Comparison of ENCODE assay signal across 14 mouse cellular contexts in the genomic region with DNA sequence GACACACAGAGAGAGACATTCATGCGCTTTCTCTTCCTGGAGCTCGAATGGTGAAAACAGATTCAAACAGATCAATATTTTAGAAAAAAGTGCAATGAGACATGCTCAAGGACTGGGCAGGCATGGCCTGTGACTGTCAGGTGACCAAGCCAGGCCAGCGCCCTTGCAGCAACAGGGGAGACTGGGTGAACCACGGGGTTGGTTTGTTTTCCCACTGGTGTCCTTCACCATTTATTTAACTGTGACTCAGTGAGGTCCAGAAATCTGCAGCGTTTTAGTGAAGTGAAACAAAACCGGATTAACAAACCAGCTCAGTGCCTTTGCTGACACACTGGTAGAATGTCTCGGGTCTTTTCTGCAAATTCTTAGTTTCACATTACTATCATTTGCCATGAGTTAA.
DNase-seq lines count a peak whose midpoint lies in the region; ATAC-seq lines count a peak whose summit lies in the region.
"Had no signal": no experiment of that assay in that cellular context is flagged by ENCODE, and none has a peak within 500 bp of the region (broad histone marks: within the 10 kb centered on the region; RNA-seq: fewer than 3 reads in every experiment).

No protein-coding gene starts in this region.

- no peaks in the 10 kb centered on the region for H3K9me3 ChIP-seq in intestine, embryonic 15.5 days
- no peaks in the 10 kb centered on the region for H3K9me3 ChIP-seq in midbrain, embryonic 13.5 days
- H3K9me3 ChIP-seq: heart, embryonic 13.5 days; hindbrain, embryonic 12.5 days; liver, embryonic 13.5 days had no signal

- no peaks in the 10 kb centered on the region for H3K4me1 ChIP-seq in intestine, embryonic 15.5 days (replicated peaks)
- H3K4me1 ChIP-seq in midbrain, embryonic 13.5 days (replicated peaks), result 0 out of 2 replicates have a peak, but pooled peaks cover 4% of the 10 kb centered on the region
- H3K4me1 ChIP-seq: heart, embryonic 13.5 days; liver, embryonic 13.5 days had no signal

- ATAC-seq in intestine, embryonic 15.5 days, result peak; percentile 75
- no peak for ATAC-seq in midbrain, embryonic 13.5 days

- WGBS in intestine, embryonic 15.5 days, result 61% methylated on average over 7 of the region's 7 CpGs
- WGBS in midbrain, embryonic 13.5 days, result 83% methylated on average over 7 of the region's 7 CpGs

- no peak overlapping the region for H3K4me2 ChIP-seq in intestine, embryonic 15.5 days (replicated peaks)
- no peak overlapping the region for H3K4me2 ChIP-seq in midbrain, embryonic 13.5 days (replicated peaks)
- H3K4me2 ChIP-seq: heart, embryonic 13.5 days; hindbrain, embryonic 12.5 days; liver, embryonic 13.5 days; midbrain, embryonic 11.5 days had no signal

- no peaks in the 10 kb centered on the region for H3K27me3 ChIP-seq in intestine, embryonic 15.5 days (replicated peaks)
- no peaks in the 10 kb centered on the region for H3K27me3 ChIP-seq in midbrain, embryonic 13.5 days
- H3K27me3 ChIP-seq: heart, embryonic 13.5 days; hindbrain, embryonic 12.5 days; liver, embryonic 13.5 days had no signal

- no peak overlapping the region for H3K27ac ChIP-seq in intestine, embryonic 15.5 days
- H3K27ac ChIP-seq in midbrain, embryonic 13.5 days, result no peak overlapping the region
- H3K27ac ChIP-seq: heart, embryonic 13.5 days; hindbrain, embryonic 12.5 days; liver, embryonic 13.5 days had no signal

- no peak overlapping the region for H3K9ac ChIP-seq in intestine, embryonic 15.5 days
- H3K9ac ChIP-seq in midbrain, embryonic 13.5 days (replicated peaks), result no peak overlapping the region
- H3K9ac ChIP-seq: heart, embryonic 13.5 days; hindbrain, embryonic 12.5 days; liver, embryonic 13.5 days had no signal

- peak; percentile 9 for DNase-seq in kidney, adult 11 months
- DNase-seq in kidney, postnatal 10 days, result no peak
- peak; percentile 6 for DNase-seq in NIH3T3 (ENCODE audit: low read depth)
- peak; percentile 28 to 34 for DNase-seq in monocyte, adult 2 months (ENCODE audit: low read depth in 1 of 2, low spot score in 2 of 2)
- DNase-seq in frontal cortex, postnatal 10 days (ENCODE audit: low spot score in 2 of 2), result no peak
- DNase-seq in cerebellum, adult 9-11 months, result no peak
- DNase-seq: B cell, adult 2 months; liver, embryonic 13.5 days; thymus, adult 18-20 months had no signal

- no peaks in the 10 kb centered on the region for H3K36me3 ChIP-seq in intestine, embryonic 15.5 days
- no peaks in the 10 kb centered on the region for H3K36me3 ChIP-seq in midbrain, embryonic 13.5 days
- H3K36me3 ChIP-seq: heart, embryonic 13.5 days; hindbrain, embryonic 12.5 days; liver, embryonic 13.5 days had no signal

- no peak overlapping the region for H3K4me3 ChIP-seq in intestine, embryonic 15.5 days (replicated peaks)
- H3K4me3 ChIP-seq in midbrain, embryonic 13.5 days (replicated peaks), result no peak overlapping the region
- H3K4me3 ChIP-seq: heart, embryonic 13.5 days; hindbrain, embryonic 12.5 days; liver, embryonic 13.5 days had no signal

Comparison
In these comparisons a context has a peak if more than half of its experiments do, and no peak if none do; other contexts are left out.
1. DNase-seq: peak in kidney, adult 11 months (single experiment), NIH3T3 (single experiment) and monocyte, adult 2 months (2 of 2); none in kidney, postnatal 10 days (single experiment), frontal cortex, postnatal 10 days (0 of 2) and cerebellum, adult 9-11 months (single experiment).